Comparison of ENCODE assay signal across 9 mouse cellular contexts in the genomic region with DNA sequence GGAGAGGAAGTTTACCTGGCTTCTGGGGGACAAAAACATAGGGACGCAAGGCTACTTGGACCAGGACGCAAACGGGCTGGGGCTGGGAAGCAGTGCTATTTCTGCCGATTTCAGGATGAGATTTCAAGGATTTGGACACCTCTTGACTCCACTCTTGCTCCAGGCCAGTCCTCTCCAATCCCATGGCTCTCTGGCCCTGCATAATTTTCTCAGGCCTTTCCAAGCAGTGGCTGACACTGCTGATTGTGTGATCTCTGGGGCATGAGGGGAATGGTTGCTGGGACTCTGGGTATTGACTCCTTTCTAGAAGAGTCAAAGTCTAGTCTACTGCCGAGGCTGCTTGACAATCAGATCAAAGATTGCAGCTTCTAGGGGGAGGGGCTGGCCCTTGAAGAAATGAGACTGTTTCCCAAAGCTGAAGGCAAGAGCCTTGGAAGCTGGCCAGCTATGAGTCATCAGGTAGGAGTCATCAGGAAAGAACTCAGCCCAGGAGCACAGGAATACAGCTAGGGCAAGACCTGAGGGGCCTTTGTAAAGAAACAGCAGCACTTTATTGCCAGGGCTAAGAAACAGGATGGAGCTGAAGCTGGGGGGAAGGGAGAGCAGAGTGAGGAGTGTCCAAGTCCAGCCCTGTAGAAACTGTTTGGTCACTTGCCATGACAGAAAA. TPM values are rescaled to one million over a fixed set of nuclear protein-coding genes. Genes with fewer than 3 reads are reported as not detected.
DNase-seq lines count a peak whose midpoint lies in the region; ATAC-seq and TF ChIP-seq lines count a peak whose summit lies in the region.
"Had no signal": no experiment of that assay in that cellular context is flagged by ENCODE, and none has a peak within 500 bp of the region (broad histone marks: within the 10 kb centered on the region; RNA-seq: fewer than 3 reads in every experiment).

No protein-coding gene starts in this region.

- no peak for TF ChIP-seq CTCF in Patski (IDR thresholded peaks at IDR 0.05)

- in situ Hi-C loops in Patski (cut with MboI; ENCODE audit: low pct_unique_long_range_greater_than_20kb), result loop anchor here (5.0 to 25.0 kb wide), 2 partner anchors 50 to 1155 kb away; a partner anchor contains a TSS

- peak; percentile 42 to 43 for DNase-seq in cerebellum, postnatal 10 days
- no peak for DNase-seq in cerebellum, adult 11-12 months
- peak; percentile 100 for DNase-seq in Patski (ENCODE audit: low read depth, low spot score)
- peak; percentile 72 to 79 for DNase-seq in kidney, postnatal 4 days
- DNase-seq in testis, postnatal 14 days (ENCODE audit: low spot score), result peak; percentile 46

- POLR2A ChIA-PET in Patski (lab: Charles Lee), result interaction anchor here (1.0 kb wide), 1 partner anchor 19 kb away, joined by 3 read pairs; a partner anchor contains a TSS

- no peak overlapping the region for H3K4me3 ChIP-seq in heart, embryonic 12.5 days
- no peak overlapping the region for H3K4me3 ChIP-seq in midbrain, embryonic 16.5 days (ENCODE audit: low read depth, low read length)
- H3K4me3 ChIP-seq: midbrain, embryonic 12.5 days had no signal

- 65% methylated on average over 5 of the region's 5 CpGs for WGBS in heart, embryonic 12.5 days
- 78% methylated on average over 5 of the region's 5 CpGs for WGBS in midbrain, embryonic 16.5 days

- H3K9ac ChIP-seq in heart, embryonic 12.5 days, result no peak overlapping the region
- H3K9ac ChIP-seq in midbrain, embryonic 16.5 days (ENCODE audit: low read depth, low read length), result no peak overlapping the region
- H3K9ac ChIP-seq: midbrain, embryonic 12.5 days had no signal

- H3K27me3 ChIP-seq in Patski, result no peaks in the 10 kb centered on the region
- H3K27me3 ChIP-seq in heart, embryonic 12.5 days (replicated peaks), result no peaks in the 10 kb centered on the region
- no peaks in the 10 kb centered on the region for H3K27me3 ChIP-seq in midbrain, embryonic 16.5 days (ENCODE audit: control insufficient read depth, insufficient read depth, low read depth, low read length)
- H3K27me3 ChIP-seq: midbrain, embryonic 12.5 days had no signal

- H3K4me1 ChIP-seq in heart, embryonic 12.5 days (replicated peaks), result peaks cover 13% of the 10 kb centered on the region
- H3K4me1 ChIP-seq in midbrain, embryonic 16.5 days (ENCODE audit: control insufficient read depth, insufficient read depth, low read length), result no peaks in the 10 kb centered on the region
- H3K4me1 ChIP-seq: midbrain, embryonic 12.5 days had no signal

- no peaks in the 10 kb centered on the region for H3K36me3 ChIP-seq in heart, embryonic 12.5 days
- no peaks in the 10 kb centered on the region for H3K36me3 ChIP-seq in midbrain, embryonic 16.5 days (ENCODE audit: control insufficient read depth, insufficient read depth, low read length)
- H3K36me3 ChIP-seq: midbrain, embryonic 12.5 days had no signal

- no peaks in the 10 kb centered on the region for H3K9me3 ChIP-seq in heart, embryonic 12.5 days (replicated peaks)
- no peaks in the 10 kb centered on the region for H3K9me3 ChIP-seq in midbrain, embryonic 16.5 days (replicated peaks; ENCODE audit: control insufficient read depth, low read length, poor library complexity, severe bottlenecking)
- H3K9me3 ChIP-seq: midbrain, embryonic 12.5 days had no signal

- ATAC-seq in Patski, result peak; percentile 98
- peak; percentile 79; the same call in 1 of the 2 replicates for ATAC-seq in heart, embryonic 12.5 days (ENCODE audit: insufficient number of reproducible peaks, low FRiP score)
- no peak for ATAC-seq in midbrain, embryonic 16.5 days
- ATAC-seq in granulocyte monocyte progenitor cell, adult 5-6 weeks (replicated peaks; ENCODE audit: poor library complexity, severe bottlenecking), result no peak

- peak overlapping the region; percentile 44; the same call in 1 of the 2 replicates for H3K27ac ChIP-seq in heart, embryonic 12.5 days (ENCODE audit: poor library complexity, severe bottlenecking)
- no peak overlapping the region for H3K27ac ChIP-seq in midbrain, embryonic 16.5 days (ENCODE audit: low read length)
- H3K27ac ChIP-seq: midbrain, embryonic 12.5 days had no signal

- CTCF ChIA-PET in Patski (lab: Charles Lee), result interaction anchor here (1.8 kb wide), 1 partner anchor 40 kb away, joined by 4 read pairs; no protein-coding TSS in a partner anchor

- H3K4me2 ChIP-seq in heart, embryonic 12.5 days, result no peak overlapping the region
- no peak overlapping the region for H3K4me2 ChIP-seq in midbrain, embryonic 16.5 days (ENCODE audit: low read length)
- H3K4me2 ChIP-seq: midbrain, embryonic 12.5 days had no signal

RNA-seq across cellular contexts. Expression of a gene that starts 18.7 kb away (rescaled TPM):
- 34.7 TPM for polyA plus RNA-seq in Patski (2021)
- 7.3 and 7.5 TPM in 2 replicates for polyA plus RNA-seq in heart, embryonic 12.5 days (2016; fragmentation: Nextera tagmentation; extraction: Ambion mirVana)
- polyA plus RNA-seq in midbrain, embryonic 16.5 days (2015; fragmentation: Nextera tagmentation; extraction: Ambion mirVana), result 3.7 and 3.9 TPM in 2 replicates
- total RNA-seq in granulocyte monocyte progenitor cell, adult 5-6 weeks (2014; fragmentation: Nextera tagmentation), result not detected in 2 replicates
- total RNA-seq in granulocyte monocyte progenitor cell, adult 5-6 weeks (2017), result not detected in 2 replicates

Comparison
In these comparisons a context has a peak if more than half of its experiments do, and no peak if none do; other contexts are left out.
1. ATAC-seq: peak in Patski (single experiment) and heart, embryonic 12.5 days (single experiment); none in midbrain, embryonic 16.5 days (single experiment) and granulocyte monocyte progenitor cell, adult 5-6 weeks (single experiment).